Comparison of ENCODE assay signal across 14 mouse cellular contexts in genomic region chr2:22727113-22727512, GRCm38 (mm10).
"Had no signal": no experiment of that assay in that cellular context is flagged by ENCODE, and none has a peak within 500 bp of the region (broad histone marks: within the 10 kb centered on the region; RNA-seq: fewer than 3 reads in every experiment).

No protein-coding gene starts in this region.

- H3K4me3 ChIP-seq: kidney, embryonic 15.5 days; limb, embryonic 15.5 days; liver, embryonic 13.5 days; midbrain, embryonic 10.5 days; neural tube, embryonic 13.5 days; stomach, embryonic 15.5 days had no signal

- H3K9ac ChIP-seq: kidney, embryonic 15.5 days; limb, embryonic 15.5 days; liver, embryonic 13.5 days; neural tube, embryonic 13.5 days; stomach, embryonic 15.5 days had no signal

- H3K4me1 ChIP-seq: kidney, embryonic 15.5 days; limb, embryonic 15.5 days; liver, embryonic 13.5 days; midbrain, embryonic 10.5 days; neural tube, embryonic 13.5 days; stomach, embryonic 15.5 days had no signal

- H3K4me2 ChIP-seq: kidney, embryonic 15.5 days; limb, embryonic 15.5 days; liver, embryonic 13.5 days; neural tube, embryonic 13.5 days; stomach, embryonic 15.5 days had no signal

- H3K27ac ChIP-seq: kidney, embryonic 15.5 days; limb, embryonic 15.5 days; liver, embryonic 13.5 days; midbrain, embryonic 10.5 days; neural tube, embryonic 13.5 days; stomach, embryonic 15.5 days had no signal

- H3K27me3 ChIP-seq: kidney, embryonic 15.5 days; limb, embryonic 15.5 days; liver, embryonic 13.5 days; neural tube, embryonic 13.5 days; stomach, embryonic 15.5 days had no signal

- DNase-seq: kidney, adult 18-20 months; kidney, postnatal 14 days; layer of hippocampus, postnatal 36 days; liver, embryonic 13.5 days; lung, adult 18-20 months; midbrain, embryonic 14.5 days; right cerebral cortex, adult 18-20 months; right cerebral cortex, postnatal 25 days; thymus, postnatal 36 days had no signal

- H3K9me3 ChIP-seq: kidney, embryonic 15.5 days; limb, embryonic 15.5 days; liver, embryonic 13.5 days; midbrain, embryonic 10.5 days; neural tube, embryonic 13.5 days; stomach, embryonic 15.5 days had no signal

- H3K36me3 ChIP-seq: kidney, embryonic 15.5 days; limb, embryonic 15.5 days; liver, embryonic 13.5 days; midbrain, embryonic 10.5 days; neural tube, embryonic 13.5 days; stomach, embryonic 15.5 days had no signal
